Mouse (Mus musculus) induced T-regulatory cell, adult 2 months (primary cell): Measurements from ENCODE around the gene Prss2.

Source experiments
- DNase-seq: peaks from one replicate; pipeline ENCODE4 v3.0.0-alpha.2; 2012; ENCODE audit warnings: low read depth

Prss2 gene

GRCm38 (mm10) chr6:41521487-41521886, at the start of gene Prss2:
TSS of gene Prss2 (plus strand) at chr6:41521787.
- DNase-seq, result no peak

- DNase-seq, result no peak
Observed at GRCm38 (mm10) chr6:41499374-41499773, 22.2 kb upstream of the Prss2 start.

GRCm38 (mm10) chr6:41504915-41505314, 16.7 kb upstream of the Prss2 start:
- DNase-seq, result peak; percentile 25

- DNase-seq, result peak; percentile 32
Observed at GRCm38 (mm10) chr6:41505323-41505722, 16.3 kb upstream of the Prss2 start.

- DNase-seq, result no peak
Observed at GRCm38 (mm10) chr6:41518017-41518524, 3.5 kb upstream of the Prss2 start.

- DNase-seq, result no peak
Observed at GRCm38 (mm10) chr6:41526453-41526852, 4.9 kb downstream of the Prss2 start.

GRCm38 (mm10) chr6:41527402-41527801, 5.8 kb downstream of the Prss2 start:
- DNase-seq, result peak; percentile 15

- peak; percentile 43 for DNase-seq
Observed at GRCm38 (mm10) chr6:41529987-41530386, 8.4 kb downstream of the Prss2 start.

GRCm38 (mm10) chr6:41532181-41532580, 10.6 kb downstream of the Prss2 start:
- DNase-seq, result peak; percentile 55

- peak; percentile 82 for DNase-seq
Observed at GRCm38 (mm10) chr6:41532687-41533284, 11.2 kb downstream of the Prss2 start.

- peak; percentile 59 for DNase-seq
Observed at GRCm38 (mm10) chr6:41537376-41537775, 15.8 kb downstream of the Prss2 start.

- peak; percentile 17 for DNase-seq
Observed at GRCm38 (mm10) chr6:41538296-41538695, 16.7 kb downstream of the Prss2 start.

- peak; percentile 54 for DNase-seq
Observed at GRCm38 (mm10) chr6:41540746-41541145, 19.2 kb downstream of the Prss2 start.

- peak; percentile 81 for DNase-seq
Observed at GRCm38 (mm10) chr6:41541746-41542145, 20.2 kb downstream of the Prss2 start.

GRCm38 (mm10) chr6:41542983-41543382, 21.4 kb downstream of the Prss2 start:
- no peak for DNase-seq

GRCm38 (mm10) chr6:41543411-41544050, 21.9 kb downstream of the Prss2 start:
- peak; percentile 63 for DNase-seq

GRCm38 (mm10) chr6:41544381-41544924, 22.9 kb downstream of the Prss2 start:
- peak; percentile 92 for DNase-seq

GRCm38 (mm10) chr6:41545266-41545665, 23.7 kb downstream of the Prss2 start:
- no peak for DNase-seq

GRCm38 (mm10) chr6:41547056-41547650, 25.6 kb downstream of the Prss2 start:
- DNase-seq, result peak; percentile 68

- DNase-seq, result peak; percentile 62
Observed at GRCm38 (mm10) chr6:41548286-41548685, 26.7 kb downstream of the Prss2 start.

- DNase-seq, result peak; percentile 92
Observed at GRCm38 (mm10) chr6:41553356-41554010, 31.9 kb downstream of the Prss2 start.
